Mouse (Mus musculus) liver, embryonic 11.5 days (tissue): ENCODE results near the gene Zdhhc20. TPM values are rescaled to one million over a fixed set of nuclear protein-coding genes. Genes with fewer than 3 reads are reported as not detected.
"Not testable (repeated sequence)": the region's sequence is repeated elsewhere in the genome, so short reads cannot be mapped to it uniquely, and the experiment has no call there.

Experiments
- ATAC-seq: fragments of 200-750 bp; cut with Nextera tagmentation; replicated peaks from 2 replicates; pipeline ENCODE4 v1.8.0; 2017; ENCODE audit warnings: moderate number of reproducible peaks, mild to moderate bottlenecking, moderate TSS enrichment, moderate library complexity; ENCODE audit not compliant: low FRiP score
- DNase-seq: peaks from one replicate; pipeline ENCODE4 v3.0.0-alpha.2; 2017; ENCODE audit warnings: low spot score
- H3K27ac ChIP-seq: fragments of 300-500 bp; sonication (generic); 2 replicates; pipeline ENCODE4 v1.5.1; 2014; ENCODE audit warnings: mild to moderate bottlenecking, low read depth, low read length, control low read depth
- H3K27me3 ChIP-seq: fragments of 300-500 bp; sonication (generic); replicated peaks from 2 replicates; pipeline ENCODE4 v1.6.1; 2014; ENCODE audit warnings: low read length, mixed read lengths; ENCODE audit not compliant: control insufficient read depth, insufficient read depth
- H3K36me3 ChIP-seq: fragments of 300-500 bp; sonication (generic); 2 replicates; pipeline ENCODE4 v1.6.1; 2014; ENCODE audit warnings: mild to moderate bottlenecking, low read length, moderate library complexity, mixed read lengths; ENCODE audit not compliant: control insufficient read depth, insufficient read depth
- H3K4me1 ChIP-seq: fragments of 300-500 bp; sonication (generic); replicated peaks from 2 replicates; pipeline ENCODE4 v1.6.1; 2014; ENCODE audit warnings: low read length, mixed read lengths; ENCODE audit not compliant: control insufficient read depth, insufficient read depth
- H3K4me2 ChIP-seq: fragments of 300-500 bp; sonication (generic); 2 replicates; pipeline ENCODE4 v1.6.1; 2014; ENCODE audit warnings: mild to moderate bottlenecking, control low read depth, moderate library complexity
- H3K4me3 ChIP-seq: fragments of 300-500 bp; sonication (generic); 2 replicates; pipeline ENCODE4 v1.5.1; 2014; ENCODE audit warnings: low read depth, low read length, control low read depth
- H3K9ac ChIP-seq: fragments of 300-500 bp; sonication (generic); 2 replicates; pipeline ENCODE4 v1.6.1; 2014; ENCODE audit warnings: low read depth, low read length, control low read depth
- H3K9me3 ChIP-seq: fragments of 300-500 bp; sonication (generic); 2 replicates; pipeline ENCODE4 v1.6.1; 2016; ENCODE audit warnings: low read length, inconsistent platforms, mixed read lengths; ENCODE audit not compliant: control insufficient read depth
- WGBS: fragments of 180-500 bp; shearing (Covaris S2); extraction: QIAGEN DNeasy Blood & Tissue Kit; methylation state at CpG from one replicate; pipeline ENCODE4 v1.1.7; 2014; 5-methylcytosine and 5-hydroxymethylcytosine counted together
- polyA plus RNA-seq: library from polyadenylated mRNA; unstranded; fragments of >200 nt; fragmentation: Nextera tagmentation; extraction: Ambion mirVana; gene quantifications from 2 replicates; pipeline ENCODE4 v1.2.1, GENCODE M21; 2014

Zdhhc20 gene
- polyA plus RNA-seq, 1 experiment from 2014 or later, result 32.2 TPM

DNA sequence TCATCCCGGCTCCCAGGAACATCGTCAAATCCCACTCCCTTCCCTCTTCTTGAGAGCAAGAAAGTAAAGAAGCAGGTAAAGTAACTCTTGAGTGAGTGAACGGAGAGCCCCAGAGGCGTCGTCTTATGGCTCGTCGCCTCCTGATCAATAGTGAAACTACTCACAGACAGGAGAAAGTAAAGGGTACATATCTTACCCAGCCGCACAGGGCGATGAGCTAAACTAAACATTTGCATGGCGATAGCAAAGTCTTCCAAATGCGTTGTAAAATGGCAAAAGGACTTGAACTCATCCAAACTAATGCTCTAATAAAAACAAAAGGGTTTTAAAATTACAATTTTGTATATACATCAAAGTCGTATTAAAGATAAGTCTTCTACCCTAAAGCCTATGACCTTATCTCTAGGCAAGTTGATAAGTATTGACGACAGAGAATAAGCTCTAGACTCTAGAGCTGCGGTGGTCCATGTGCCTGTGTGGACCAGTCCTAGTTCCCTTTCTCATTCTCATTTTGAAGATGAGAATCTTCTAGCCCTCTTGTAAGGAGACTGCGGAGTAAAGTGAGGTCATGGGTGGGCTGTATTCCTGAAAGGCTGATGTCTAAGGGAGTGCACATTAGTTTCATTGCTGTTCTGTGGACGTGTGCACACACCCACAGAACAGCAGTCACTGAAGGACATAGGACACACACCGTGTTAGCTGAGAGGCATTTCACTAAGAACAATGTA lies 29.2 kb upstream of the Zdhhc20 start:
- Histone ChIP-seq H3K4me2 (no peak overlapping the region), H3K9ac (no peak overlapping the region), H3K9me3 (no peaks in the 10 kb centered on the region), H3K4me1 (no peaks in the 10 kb centered on the region; the same call in 1 of the 2 replicates), H3K4me3 (no peak overlapping the region), H3K27ac (no peak overlapping the region), H3K27me3 (no peaks in the 10 kb centered on the region), H3K36me3 (peaks cover 12% of the 10 kb centered on the region)
- DNase-seq, result no peak
- WGBS, result 87% methylated on average over 17 of the region's 17 CpGs
- no peak for ATAC-seq

DNA sequence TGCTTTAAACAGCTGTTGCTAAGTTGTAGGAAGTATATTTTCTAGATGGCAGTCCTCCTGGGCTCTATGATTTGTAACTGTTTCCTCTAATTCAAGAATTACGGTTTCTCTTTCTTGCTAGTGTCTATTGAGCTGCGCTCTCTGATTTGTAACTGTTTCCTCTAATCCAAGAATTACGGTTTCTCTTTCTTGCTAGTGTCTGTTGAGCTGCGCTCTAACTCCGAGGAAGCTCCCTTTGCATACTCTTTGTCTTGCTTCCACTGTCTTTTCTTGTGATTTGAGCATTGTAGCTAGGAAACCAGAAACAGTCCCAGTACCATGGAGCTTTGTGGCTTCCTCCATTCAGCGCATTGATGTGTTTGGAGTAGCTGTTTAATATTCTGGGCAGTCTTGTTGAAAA lies 25.3 kb upstream of the Zdhhc20 start:
- 80% methylated on average over 6 of the region's 6 CpGs for WGBS
- no peak overlapping the region for H3K27ac ChIP-seq

DNA sequence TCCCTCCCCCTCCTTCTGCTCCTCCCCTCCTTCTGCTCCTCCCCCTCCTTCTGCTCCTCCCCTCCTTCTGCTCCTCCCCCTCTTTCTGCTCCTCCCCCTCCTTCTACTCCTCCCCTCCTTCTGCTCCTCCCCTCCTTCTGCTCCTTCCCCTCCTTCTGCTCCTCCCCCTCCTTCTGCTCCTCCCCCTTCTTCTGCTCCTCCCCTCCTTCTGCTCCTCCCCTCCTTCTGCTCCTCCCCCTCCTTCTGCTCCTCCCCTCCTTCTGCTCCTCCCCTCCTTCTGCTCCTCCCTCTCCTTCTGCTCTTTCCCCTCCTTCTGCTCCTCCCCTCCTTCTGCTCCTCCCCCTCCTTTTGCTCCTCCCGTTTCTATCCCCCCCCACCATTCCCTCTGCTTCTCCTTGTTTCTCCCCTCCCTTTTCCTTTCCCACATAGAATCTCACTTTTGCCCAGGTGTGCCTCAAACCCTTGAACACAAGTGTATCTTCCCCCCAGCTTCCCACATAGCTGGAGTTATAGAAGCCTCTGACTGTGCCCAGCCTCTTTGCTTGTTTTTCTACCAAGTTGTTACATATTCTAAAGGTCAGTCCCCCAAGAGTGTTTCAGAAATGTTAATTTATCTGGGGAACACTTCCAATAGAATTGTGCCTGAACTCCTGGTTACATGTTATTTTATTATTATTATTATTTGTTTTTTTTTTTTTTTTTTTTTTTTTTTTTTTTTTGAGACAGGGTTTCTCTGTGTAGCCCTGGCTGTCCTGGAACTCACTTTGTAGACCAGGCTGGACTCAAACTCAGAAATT lies 22.3 kb upstream of the Zdhhc20 start:
- not testable (repeated sequence) for ATAC-seq, H3K4me1 ChIP-seq, DNase-seq, H3K4me2 ChIP-seq, H3K36me3 ChIP-seq, H3K27ac ChIP-seq, H3K27me3 ChIP-seq, H3K9me3 ChIP-seq, H3K4me3 ChIP-seq, H3K9ac ChIP-seq
- WGBS, result 28% methylated on average over 1 of the region's 1 CpGs

More for the DNA sequence above, 25.3 kb upstream of the Zdhhc20 start:
- H3K9ac ChIP-seq, result no peak overlapping the region
- H3K4me1 ChIP-seq, result no peaks in the 10 kb centered on the region; the same call in 1 of the 2 replicates
- 0 out of 2 replicates have a peak, but pooled peaks cover 2% of the 10 kb centered on the region for H3K36me3 ChIP-seq
- H3K4me3 ChIP-seq, result no peak overlapping the region
- H3K9me3 ChIP-seq, result no peaks in the 10 kb centered on the region
- H3K4me2 ChIP-seq, result no peak overlapping the region
- H3K27me3 ChIP-seq, result no peaks in the 10 kb centered on the region
- no peak for ATAC-seq
- DNase-seq, result no peak

DNA sequence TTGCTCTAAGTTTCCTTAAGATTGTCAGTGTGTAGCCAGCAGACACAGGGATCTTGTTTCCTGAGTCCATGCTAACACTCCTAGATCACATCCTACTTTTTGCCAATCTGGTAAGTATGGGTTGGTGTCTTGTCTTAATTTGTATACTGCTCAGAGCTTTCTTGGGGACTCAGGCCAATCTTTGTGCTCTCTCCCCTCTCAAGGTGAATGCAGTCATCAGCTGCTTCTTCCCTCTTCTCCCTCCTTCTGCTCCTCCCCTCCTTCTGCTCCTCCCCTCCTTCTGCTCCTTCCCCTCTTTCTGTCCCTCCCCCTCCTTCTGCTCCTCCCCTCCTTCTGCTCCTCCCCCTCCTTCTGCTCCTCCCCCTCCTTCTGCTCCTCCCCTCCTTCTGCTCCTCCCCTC lies 21.7 kb upstream of the Zdhhc20 start:
- H3K4me2 ChIP-seq, H3K27me3 ChIP-seq, H3K27ac ChIP-seq, H3K9me3 ChIP-seq, H3K9ac ChIP-seq, H3K4me3 ChIP-seq, DNase-seq, H3K36me3 ChIP-seq, H3K4me1 ChIP-seq: not testable (repeated sequence)
- 0 out of 2 replicates have a peak, but pooled peaks have one; percentile 8 for ATAC-seq

DNA sequence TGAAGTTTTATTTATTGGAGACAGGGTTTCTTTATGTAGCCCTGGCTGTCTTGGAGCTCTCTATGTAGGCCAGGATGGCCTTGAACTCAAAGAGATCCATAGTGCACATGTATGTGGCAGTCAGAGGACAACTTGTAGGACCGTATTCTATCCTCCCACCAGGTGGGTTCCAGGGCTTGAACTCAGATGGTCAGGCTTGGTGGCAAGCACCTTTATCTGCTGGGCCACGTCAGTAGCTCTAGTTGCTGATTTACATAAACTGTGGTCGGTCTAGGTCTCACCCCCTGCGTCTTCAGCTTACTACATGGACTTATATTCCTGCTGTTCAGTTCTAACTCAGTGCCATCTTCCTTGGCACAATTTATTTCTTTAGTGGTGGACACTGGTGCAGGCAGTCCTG lies 21.2 kb upstream of the Zdhhc20 start:
- H3K9me3 ChIP-seq, result no peaks in the 10 kb centered on the region
- ATAC-seq, result 0 out of 2 replicates have a peak, but pooled peaks have one; percentile 3
- 76% methylated on average over 4 of the region's 4 CpGs for WGBS
- no peak overlapping the region for H3K27ac ChIP-seq
- no peak overlapping the region for H3K4me2 ChIP-seq
- DNase-seq, result no peak
- no peak overlapping the region for H3K9ac ChIP-seq
- H3K4me1 ChIP-seq, result no peaks in the 10 kb centered on the region; the same call in 1 of the 2 replicates
- H3K4me3 ChIP-seq, result no peak overlapping the region
- no peaks in the 10 kb centered on the region for H3K36me3 ChIP-seq
- no peaks in the 10 kb centered on the region for H3K27me3 ChIP-seq

DNA sequence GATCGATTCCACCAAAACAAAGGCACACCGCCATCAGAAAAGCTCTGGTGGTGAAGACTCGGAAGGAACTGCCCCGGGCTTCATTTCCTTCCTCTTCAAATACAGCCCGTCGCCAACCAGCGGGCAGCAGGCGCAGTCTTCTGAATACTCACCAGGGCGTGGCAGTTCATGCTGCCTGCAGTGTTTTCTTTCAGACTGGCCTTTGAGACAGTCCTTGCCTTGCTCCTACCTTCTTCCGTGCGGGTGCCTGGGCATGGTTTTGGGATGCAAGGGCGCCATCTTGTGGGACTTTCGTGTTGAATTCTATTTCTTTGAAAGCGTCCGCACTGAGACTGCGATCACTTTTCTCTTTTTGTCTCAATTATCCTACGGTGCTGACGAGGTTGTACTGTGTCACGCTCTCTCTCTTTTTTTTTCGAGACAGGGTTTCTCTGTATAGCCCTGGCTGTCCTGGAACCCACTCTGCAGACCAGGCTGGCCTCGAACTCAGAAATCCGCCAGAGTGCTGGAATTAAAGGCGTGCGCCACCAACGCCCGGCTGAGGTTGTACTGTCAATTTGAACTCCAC lies 20.5 kb upstream of the Zdhhc20 start:
- H3K27ac ChIP-seq, result peak overlapping the region; percentile 38; the same call in 1 of the 2 replicates
- peak overlapping the region; percentile 47 for H3K9ac ChIP-seq
- WGBS, result 20% methylated on average over 26 of the region's 26 CpGs
- peak; percentile 92 for ATAC-seq
- no peaks in the 10 kb centered on the region for H3K36me3 ChIP-seq
- peak; percentile 81 for DNase-seq
- H3K9me3 ChIP-seq, result no peaks in the 10 kb centered on the region
- H3K27me3 ChIP-seq, result no peaks in the 10 kb centered on the region
- H3K4me3 ChIP-seq, result peak overlapping the region; percentile 32
- H3K4me2 ChIP-seq, result peak overlapping the region; percentile 63
- no peaks in the 10 kb centered on the region; the same call in 1 of the 2 replicates for H3K4me1 ChIP-seq

DNA sequence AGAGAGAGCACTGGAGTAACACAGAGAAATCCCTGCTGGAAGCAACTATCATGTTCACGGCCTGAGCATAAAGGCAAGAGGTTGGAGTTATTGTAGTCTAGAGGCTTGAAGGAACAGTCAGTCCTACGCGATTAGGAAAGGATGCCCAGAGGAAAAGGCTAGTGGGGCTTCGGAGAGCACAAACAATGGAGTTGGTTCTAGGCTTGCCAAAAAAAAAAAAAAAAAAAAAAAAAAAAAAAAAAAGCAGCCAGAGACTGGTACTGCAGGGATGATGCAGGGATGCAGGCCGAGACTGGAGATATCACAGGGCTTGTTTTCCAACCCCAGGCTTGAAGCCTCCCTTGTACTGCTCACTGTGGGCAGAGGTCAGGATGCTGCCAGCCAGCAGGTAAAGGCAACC lies 19.2 kb upstream of the Zdhhc20 start:
- Histone ChIP-seq H3K4me1 (no peaks in the 10 kb centered on the region; the same call in 1 of the 2 replicates), H3K4me3 (no peak overlapping the region), H3K27me3 (no peaks in the 10 kb centered on the region), H3K4me2 (no peak overlapping the region), H3K9me3 (no peaks in the 10 kb centered on the region), H3K36me3 (no peaks in the 10 kb centered on the region), H3K9ac (no peak overlapping the region), H3K27ac (no peak overlapping the region)
- ATAC-seq (no peak), DNase-seq (no peak)
- 75% methylated on average over 5 of the region's 5 CpGs for WGBS

DNA sequence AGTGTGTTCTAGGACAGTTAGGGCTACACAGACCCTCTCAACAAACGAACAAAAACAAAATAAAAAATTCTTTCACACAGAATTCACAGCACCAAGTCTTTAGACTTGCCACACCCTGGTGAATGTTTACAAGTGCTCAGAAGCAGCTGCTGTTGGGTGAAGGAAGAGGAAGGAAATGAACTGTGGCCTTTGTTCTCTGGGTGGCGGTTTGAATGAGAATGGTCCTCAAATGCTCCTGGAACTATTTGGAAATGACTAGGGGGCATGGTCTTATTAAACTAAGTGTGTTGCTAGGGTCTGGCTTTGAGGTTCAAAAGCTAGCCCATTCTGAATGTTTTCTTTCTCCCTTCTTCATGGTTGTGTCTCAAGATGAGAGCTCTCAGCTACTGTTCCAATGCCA lies 18.4 kb upstream of the Zdhhc20 start:
- no peak overlapping the region for H3K4me3 ChIP-seq
- H3K9ac ChIP-seq, result no peak overlapping the region
- H3K27ac ChIP-seq, result no peak overlapping the region
- ATAC-seq (no peak), DNase-seq (no peak)
- no peaks in the 10 kb centered on the region; the same call in 1 of the 2 replicates for H3K4me1 ChIP-seq
- no peaks in the 10 kb centered on the region for H3K27me3 ChIP-seq
- H3K9me3 ChIP-seq, result no peaks in the 10 kb centered on the region
- H3K36me3 ChIP-seq, result no peaks in the 10 kb centered on the region
- WGBS, result 66% methylated on average over 2 of the region's 2 CpGs
- H3K4me2 ChIP-seq, result no peak overlapping the region
